Mouse (Mus musculus): Measurements from ENCODE around the gene Cpa2. TPM values are rescaled to one million over a fixed set of nuclear protein-coding genes. Genes with fewer than 3 reads are reported as not detected.

Cpa2 gene
- polyA plus RNA-seq, 2 experiments from 2014 or later, result 0.34 TPM; not detected in 1

- ATAC-seq, result no peak
Observed at GRCm38 (mm10) chr6:30579961-30580840, 38.8 kb downstream of the Cpa2 start.

- ATAC-seq, result no peak
Observed at GRCm38 (mm10) chr6:30580841-30581176, 39.4 kb downstream of the Cpa2 start.

- ATAC-seq, result no peak
Observed at GRCm38 (mm10) chr6:30586886-30587442, 45.6 kb downstream of the Cpa2 start.

GRCm38 (mm10) chr6:30589819-30590218 lies 48.4 kb downstream of the Cpa2 start:
- no peak for ATAC-seq

- ATAC-seq, result peak; percentile 92
Observed at GRCm38 (mm10) chr6:30591851-30592404, 50.5 kb downstream of the Cpa2 start.

- no peak for ATAC-seq
Observed at GRCm38 (mm10) chr6:30592417-30592974, 51.1 kb downstream of the Cpa2 start.

- ATAC-seq, result no peak
Observed at GRCm38 (mm10) chr6:30594364-30594763, 53.0 kb downstream of the Cpa2 start.

GRCm38 (mm10) chr6:30596230-30596898 lies 55.0 kb downstream of the Cpa2 start:
- no peak for ATAC-seq

GRCm38 (mm10) chr6:30600033-30600432 lies 58.7 kb downstream of the Cpa2 start:
- no peak for ATAC-seq

- no peak for ATAC-seq
Observed at GRCm38 (mm10) chr6:30600995-30601394, 59.6 kb downstream of the Cpa2 start.

- no peak for ATAC-seq
Observed at GRCm38 (mm10) chr6:30604342-30604867, 63.0 kb downstream of the Cpa2 start.

- ATAC-seq, result no peak
Observed at GRCm38 (mm10) chr6:30605111-30605510, 63.7 kb downstream of the Cpa2 start.

- no peak for ATAC-seq
Observed at GRCm38 (mm10) chr6:30605672-30606071, 64.3 kb downstream of the Cpa2 start.

- no peak for ATAC-seq
Observed at GRCm38 (mm10) chr6:30610710-30611109, 69.3 kb downstream of the Cpa2 start, which contains the start of gene Cpa5. TSS of gene Cpa5 (plus strand) at chr6:30611010.

GRCm38 (mm10) chr6:30611212-30611611 lies 69.8 kb downstream of the Cpa2 start:
- no peak for ATAC-seq

Other genes with a start within 250 kb of the Cpa2 start
- gene Ube2h, start 237.0 kb upstream of the Cpa2 start, polyA plus RNA-seq (2017; shearing (Covaris generic)), result 100 to 1,000 TPM; 117 to 152 TPM
- gene Zc3hc1, start 150.6 kb upstream of the Cpa2 start, polyA plus RNA-seq (2017; shearing (Covaris generic)), result 10 to 100 TPM; 44.5 to 48.8 TPM
- gene Klhdc10, start 139.7 kb upstream of the Cpa2 start, polyA plus RNA-seq (2017; shearing (Covaris generic)), result 1 to 10 TPM; 2.1 to 2.5 TPM
- gene Tmem209, start 31.8 kb upstream of the Cpa2 start, polyA plus RNA-seq (2017; shearing (Covaris generic)), result 10 to 100 TPM; 48.4 to 59.2 TPM
- not detected for gene Ssmem1, start 31.7 kb upstream of the Cpa2 start, polyA plus RNA-seq (2017; shearing (Covaris generic))
- gene Cpa4, start 26.8 kb downstream of the Cpa2 start, polyA plus RNA-seq (2017; shearing (Covaris generic)), result under 1 TPM in 1 of 2 experiments, not detected in 1; 0.16 TPM
- gene Cpa5, start 69.4 kb downstream of the Cpa2 start, polyA plus RNA-seq (2017; shearing (Covaris generic)), result not detected
- not detected for gene Cpa1, start 97.6 kb downstream of the Cpa2 start, polyA plus RNA-seq (2017; shearing (Covaris generic))
- 1 to 10 TPM; 7.4 to 7.7 TPM for gene Cep41, start 152.2 kb downstream of the Cpa2 start, polyA plus RNA-seq (2017; shearing (Covaris generic))
- gene Mest, start 182.0 kb downstream of the Cpa2 start, polyA plus RNA-seq (2017; shearing (Covaris generic)), result under 1 TPM; 0.37 to 0.85 TPM

All from activated CD4-positive, CD25-positive, alpha-beta regulatory T cell, adult 4 months (primary cell).